Mouse (Mus musculus) testis, adult 2 months (tissue): ENCODE results near the gene Ptpro. TPM values are rescaled to one million over a fixed set of nuclear protein-coding genes. Genes with fewer than 3 reads are reported as not detected.

Experiments
- H3K27ac ChIP-seq: fragments of 200-500 bp; 2 replicates; pipeline ENCODE4 v1.5.1; 2012; ENCODE audit warnings: low read depth, low read length; ENCODE audit not compliant: control insufficient read depth, insufficient read depth
- H3K27me3 ChIP-seq: fragments of 200-500 bp; 2 replicates; pipeline ENCODE4 v1.6.1; 2012; ENCODE audit warnings: mild to moderate bottlenecking, low read length, moderate library complexity; ENCODE audit not compliant: control insufficient read depth, insufficient read depth
- H3K36me3 ChIP-seq: fragments of 200-500 bp; 2 replicates; pipeline ENCODE4 v1.6.1; 2012; ENCODE audit warnings: mild to moderate bottlenecking, low read length; ENCODE audit not compliant: control insufficient read depth, insufficient read depth
- H3K4me1 ChIP-seq: fragments of 200-500 bp; 2 replicates; pipeline ENCODE4 v1.6.1; 2012; ENCODE audit warnings: low read length; ENCODE audit not compliant: control insufficient read depth, insufficient read depth
- H3K4me3 ChIP-seq: fragments of 200-500 bp; 2 replicates; pipeline ENCODE4 v1.5.1; 2012; ENCODE audit warnings: low read depth, mild to moderate bottlenecking, low read length, moderate library complexity, mixed read lengths; ENCODE audit not compliant: control insufficient read depth
- CTCF ChIP-seq: fragments of 200-500 bp; IDR thresholded peaks from 2 replicates; pipeline ENCODE4 v1.5.1; 2012; ENCODE audit warnings: low read depth, mild to moderate bottlenecking, inconsistent platforms, low read length, moderate library complexity; ENCODE audit not compliant: control insufficient read depth, insufficient read depth, insufficient replicate concordance
- POLR2A ChIP-seq: fragments of 200-500 bp; IDR thresholded peaks from 2 replicates; pipeline ENCODE4 v1.6.1; 2012; ENCODE audit warnings: low read depth, mild to moderate bottlenecking, inconsistent platforms, low read length, moderate library complexity; ENCODE audit not compliant: control insufficient read depth
- polyA plus RNA-seq: library from polyadenylated mRNA; depleted of rRNA; stranded (reverse); fragments of >200 nt; gene quantifications from 2 replicates; pipeline ENCODE4 v1.2.3, GENCODE M21; 2012

The Ptpro gene
- polyA plus RNA-seq, 1 experiment: 1.6 TPM

DNA sequence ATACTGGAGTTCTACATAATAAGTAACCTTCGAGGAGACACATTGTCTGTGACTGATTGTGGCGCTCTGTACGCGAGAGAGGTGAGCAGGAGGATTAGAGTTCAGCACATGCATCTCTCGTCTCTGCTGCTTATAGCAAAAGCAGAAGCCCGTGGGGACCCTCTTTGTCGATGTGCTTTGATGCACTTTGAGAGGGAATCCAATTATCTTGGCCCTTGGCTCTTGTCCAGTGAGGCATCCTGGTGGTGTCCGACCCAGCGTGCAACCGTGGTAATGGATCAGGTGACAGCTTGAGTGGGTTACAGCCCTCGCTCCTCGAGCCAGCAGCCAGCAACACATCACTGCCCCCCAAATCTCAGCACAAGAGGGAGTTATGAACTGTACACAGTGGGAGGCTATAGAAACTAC is 25.5 kb downstream of the Ptpro start:
- Histone ChIP-seq H3K27ac (no peak overlapping the region), H3K27me3 (no peaks in the 10 kb centered on the region), H3K36me3 (no peaks in the 10 kb centered on the region), H3K4me3 (no peak overlapping the region), H3K4me1 (no peaks in the 10 kb centered on the region)
- TF ChIP-seq POLR2A (no peak), CTCF (no peak)

DNA sequence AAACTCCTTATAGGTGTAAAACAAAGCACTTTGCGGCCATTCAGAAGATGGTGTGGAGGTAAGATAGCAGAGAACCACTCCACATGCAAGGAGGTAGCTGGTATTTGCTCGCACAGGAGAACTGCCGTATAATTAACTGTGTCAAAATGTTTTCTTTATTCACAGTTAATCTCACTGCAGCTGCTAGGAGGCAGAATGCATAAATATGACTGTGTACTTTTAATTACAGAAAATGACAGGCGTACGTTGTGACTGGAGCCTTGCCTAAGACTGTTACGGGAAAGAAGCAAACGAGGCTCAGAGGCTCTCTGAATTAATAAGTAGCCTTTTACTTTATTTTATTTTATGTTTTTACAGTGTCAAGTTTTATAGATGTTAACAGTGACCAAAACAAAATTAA is 27.5 kb downstream of the Ptpro start:
- no peak overlapping the region for H3K27ac ChIP-seq
- no peaks in the 10 kb centered on the region for H3K4me1 ChIP-seq
- no peaks in the 10 kb centered on the region for H3K27me3 ChIP-seq
- TF ChIP-seq CTCF: no peak
- TF ChIP-seq POLR2A: no peak
- H3K4me3 ChIP-seq: no peak overlapping the region
- no peaks in the 10 kb centered on the region for H3K36me3 ChIP-seq

- no peaks in the 10 kb centered on the region for H3K36me3 ChIP-seq
- no peaks in the 10 kb centered on the region for H3K4me1 ChIP-seq
- H3K4me3 ChIP-seq: no peak overlapping the region
- no peak for TF ChIP-seq CTCF
- TF ChIP-seq POLR2A: no peak
- no peak overlapping the region for H3K27ac ChIP-seq
- no peaks in the 10 kb centered on the region for H3K27me3 ChIP-seq
These were observed 29.5 kb downstream of the Ptpro start for GRCm38 (mm10) chr6:137281541-137282049.

DNA sequence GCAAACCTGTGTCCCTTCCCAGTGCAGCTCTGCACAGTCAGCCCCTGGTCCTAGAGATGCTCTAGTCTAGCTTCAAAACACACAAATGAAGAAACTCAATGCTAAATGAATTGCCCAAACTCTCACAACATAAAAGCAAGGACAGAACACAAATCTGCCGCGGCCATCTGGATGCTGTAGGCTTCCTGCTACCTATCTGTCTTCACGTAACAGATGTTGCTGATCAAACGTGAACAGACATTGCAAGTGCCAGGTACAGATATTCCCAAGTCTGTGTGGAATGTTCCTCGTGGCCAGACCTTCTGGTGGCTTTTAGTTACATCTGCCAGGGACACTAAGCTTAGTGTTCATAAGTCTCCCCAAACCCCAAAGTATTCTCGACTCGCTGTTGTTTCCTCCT is 29.9 kb downstream of the Ptpro start:
- Histone ChIP-seq H3K4me1 (no peaks in the 10 kb centered on the region), H3K4me3 (no peak overlapping the region), H3K27me3 (no peaks in the 10 kb centered on the region), H3K27ac (no peak overlapping the region), H3K36me3 (no peaks in the 10 kb centered on the region)
- no peak for TF ChIP-seq CTCF
- TF ChIP-seq POLR2A: no peak

- no peak overlapping the region for H3K4me3 ChIP-seq
- TF ChIP-seq CTCF: no peak
- TF ChIP-seq POLR2A: no peak
These were observed 34.3 kb downstream of the Ptpro start for GRCm38 (mm10) chr6:137286376-137286775.

DNA sequence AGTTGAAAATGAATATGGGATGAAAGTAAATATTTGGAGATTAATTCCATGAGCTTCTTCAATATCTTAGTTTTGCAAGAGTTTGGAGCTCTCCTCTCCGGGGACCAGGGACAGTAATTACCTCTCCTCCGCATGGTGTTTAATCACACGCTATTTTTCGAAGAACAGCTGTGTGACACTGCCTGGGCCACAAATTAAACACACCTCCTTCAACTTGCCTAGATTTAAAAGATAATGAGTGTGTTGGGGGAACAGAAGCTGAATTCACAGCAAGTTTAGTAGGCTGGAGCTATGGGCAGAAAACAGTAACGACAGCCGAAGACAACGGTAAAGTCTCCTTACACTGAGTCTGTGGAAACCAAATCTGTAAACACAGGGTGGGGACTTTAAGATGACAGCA is 35.7 kb downstream of the Ptpro start:
- Histone ChIP-seq H3K36me3 (no peaks in the 10 kb centered on the region), H3K4me3 (no peak overlapping the region), H3K27me3 (no peaks in the 10 kb centered on the region), H3K27ac (no peak overlapping the region), H3K4me1 (no peaks in the 10 kb centered on the region)
- TF ChIP-seq POLR2A (no peak), CTCF (no peak)

More at GRCm38 (mm10) chr6:137286376-137286775, 34.3 kb downstream of the Ptpro start:
- Histone ChIP-seq H3K36me3 (no peaks in the 10 kb centered on the region), H3K27ac (no peak overlapping the region), H3K4me1 (no peaks in the 10 kb centered on the region), H3K27me3 (no peaks in the 10 kb centered on the region)

GRCm38 (mm10) chr6:137288264-137288663 is 36.1 kb downstream of the Ptpro start:
- no peak overlapping the region for H3K27ac ChIP-seq
- TF ChIP-seq CTCF (no peak), POLR2A (no peak)
- no peaks in the 10 kb centered on the region for H3K4me1 ChIP-seq
- no peak overlapping the region for H3K4me3 ChIP-seq
- no peaks in the 10 kb centered on the region for H3K27me3 ChIP-seq
- no peaks in the 10 kb centered on the region for H3K36me3 ChIP-seq

DNA sequence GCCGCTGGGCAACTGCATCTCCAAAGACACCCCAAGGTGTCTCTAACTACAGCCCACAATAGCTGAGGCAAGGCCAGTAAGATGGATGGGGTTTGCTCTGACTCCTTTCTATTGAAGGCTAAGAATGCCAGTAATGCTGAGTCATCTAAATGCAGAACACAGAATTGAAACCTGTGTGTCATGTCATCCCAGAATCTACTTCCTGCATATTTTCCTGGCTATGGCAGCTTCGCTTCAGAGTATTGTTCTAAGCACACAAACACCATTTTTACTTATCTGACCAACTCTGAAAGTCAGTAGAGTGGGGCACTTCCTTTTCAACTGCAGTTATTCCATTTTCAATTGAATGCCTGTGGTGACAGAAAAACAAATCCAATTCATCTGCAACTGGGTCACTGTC is 40.3 kb downstream of the Ptpro start:
- TF ChIP-seq CTCF (no peak), POLR2A (no peak)
- no peak overlapping the region for H3K27ac ChIP-seq

More for the DNA sequence above, 40.3 kb downstream of the Ptpro start:
- H3K27me3 ChIP-seq: no peaks in the 10 kb centered on the region
- no peaks in the 10 kb centered on the region for H3K4me1 ChIP-seq
- H3K4me3 ChIP-seq: no peak overlapping the region
- no peaks in the 10 kb centered on the region for H3K36me3 ChIP-seq
